7 mouse cellular contexts compared by ENCODE assay signal in genomic region chr5:142441332-142442044, GRCm38 (mm10). TPM values are rescaled to one million over a fixed set of nuclear protein-coding genes. Genes with fewer than 3 reads are reported as not detected.
DNase-seq lines count a peak whose midpoint lies in the region; ATAC-seq and TF ChIP-seq lines count a peak whose summit lies in the region.

No protein-coding gene starts in this region.

- peak overlapping the region; percentile 80 for H3K27ac ChIP-seq in forebrain, embryonic 12.5 days
- H3K27ac ChIP-seq in liver, adult 2 months (replicated peaks; ENCODE audit: insufficient read depth, low read depth, low read length) = peak overlapping the region; percentile 81

- TF ChIP-seq CTCF in liver, adult 2 months (IDR thresholded peaks at IDR 0.05; ENCODE audit: low read depth, low read length) = no peak

- 63% methylated on average over 22 of the region's 22 CpGs for WGBS in forebrain, embryonic 12.5 days
- WGBS in liver, adult 2 months = 19% methylated on average over 22 of the region's 22 CpGs

- H3K27me3 ChIP-seq in forebrain, embryonic 12.5 days = peaks cover 6% of the 10 kb centered on the region; the same call in 1 of the 2 replicates
- no peaks in the 10 kb centered on the region for H3K27me3 ChIP-seq in liver, adult 2 months (ENCODE audit: control insufficient read depth, insufficient read depth, low read length)
- no peaks in the 10 kb centered on the region for H3K27me3 ChIP-seq in splenic B cell, adult 2 months (ENCODE audit: control insufficient read depth, insufficient read depth, low read length, poor library complexity, severe bottlenecking)

- no peak overlapping the region for H3K4me3 ChIP-seq in forebrain, embryonic 12.5 days (replicated peaks)
- peak overlapping the region; percentile 26 for H3K4me3 ChIP-seq in liver, adult 2 months (ENCODE audit: insufficient read depth, low read depth, low read length)

- peaks cover 68% of the 10 kb centered on the region for H3K4me1 ChIP-seq in forebrain, embryonic 12.5 days
- H3K4me1 ChIP-seq in liver, adult 2 months (ENCODE audit: control insufficient read depth, insufficient read depth, low read length) = peaks cover 45% of the 10 kb centered on the region

- peak overlapping the region; percentile 63 for H3K4me2 ChIP-seq in forebrain, embryonic 12.5 days

- no peak overlapping the region for H3K9ac ChIP-seq in forebrain, embryonic 12.5 days
- peak overlapping the region; percentile 56 for H3K9ac ChIP-seq in liver, adult 2 months (ENCODE audit: low read depth, low read length)

- H3K79me2 ChIP-seq in liver, adult 2 months (ENCODE audit: control insufficient read depth, insufficient read depth, low read length) = peaks cover 46% of the 10 kb centered on the region

- H3K36me3 ChIP-seq in forebrain, embryonic 12.5 days (replicated peaks) = peaks cover 14% of the 10 kb centered on the region
- no peaks in the 10 kb centered on the region for H3K36me3 ChIP-seq in liver, adult 2 months (ENCODE audit: control insufficient read depth, insufficient read depth, low read length)
- H3K36me3 ChIP-seq in splenic B cell, adult 2 months (ENCODE audit: control insufficient read depth, insufficient read depth, low read length, poor library complexity, severe bottlenecking) = no peaks in the 10 kb centered on the region

- no peaks in the 10 kb centered on the region for H3K9me3 ChIP-seq in forebrain, embryonic 12.5 days

- no peak for TF ChIP-seq POLR2A in liver, adult 2 months (IDR thresholded peaks at IDR 0.05; ENCODE audit: extremely low read depth, insufficient read depth, low read length)

- DNase-seq in A20 (ENCODE audit: low read depth, low spot score) = peak; percentile 20
- DNase-seq in CD4-positive helper T cell, adult 2 months (ENCODE audit: low read depth, low spot score) = peak; percentile 85
- DNase-seq in liver, adult 2 months (ENCODE audit: extremely low read depth, low read depth, low spot score) = peak; percentile 41
- peak; percentile 60 for DNase-seq in splenic B cell, adult 2 months (ENCODE audit: low read depth, low spot score)
- DNase-seq in urinary bladder, postnatal 36 days (ENCODE audit: low spot score in 2 of 2) = no peak
- no peak for DNase-seq in left cerebral cortex, adult 18-20 months (ENCODE audit: low spot score in 2 of 2)

- ATAC-seq in forebrain, embryonic 12.5 days (ENCODE audit: low FRiP score) = no peak

RNA-seq across cellular contexts. Expression of gene Ap5z1, which starts 22.3 kb away (rescaled TPM):
- polyA plus RNA-seq in forebrain, embryonic 12.5 days (2016; fragmentation: Nextera tagmentation; extraction: Ambion mirVana) = 12.7 and 15.2 TPM in 2 replicates
- 3.6 and 6.9 TPM in 2 replicates for total RNA-seq in liver, adult 2 months (2014; rRNA removed)
- polyA plus RNA-seq in liver, adult 2 months (2012; rRNA removed) = 23.3 and 24.9 TPM in 2 replicates
- total RNA-seq in left cerebral cortex, adult 18-20 months (2021) = 10 to 100 TPM; 18.3 to 20.5 TPM

RNA-seq across cellular contexts. Expression of gene Foxk1, which starts 40.2 kb away (rescaled TPM):
- 5.2 and 5.9 TPM in 2 replicates for polyA plus RNA-seq in forebrain, embryonic 12.5 days (2016; fragmentation: Nextera tagmentation; extraction: Ambion mirVana)
- 3.0 and 5.0 TPM in 2 replicates for total RNA-seq in liver, adult 2 months (2014; rRNA removed)
- 7.2 and 7.6 TPM in 2 replicates for polyA plus RNA-seq in liver, adult 2 months (2012; rRNA removed)
- 10 to 100 TPM; 40.8 to 41.1 TPM for total RNA-seq in left cerebral cortex, adult 18-20 months (2021)

Comparison
In these comparisons a context has a peak if more than half of its experiments do, and no peak if none do; other contexts are left out.
1. DNase-seq: peak in A20 (single experiment), CD4-positive helper T cell, adult 2 months (single experiment), liver, adult 2 months (single experiment) and splenic B cell, adult 2 months (single experiment); none in urinary bladder, postnatal 36 days (0 of 2) and left cerebral cortex, adult 18-20 months (0 of 2).